Mouse (Mus musculus): ENCODE data around the gene Alkbh1.

- TF ChIP-seq CTCF (conservative IDR thresholded peaks at IDR 0.05; ENCODE audit: low read length) (no peak), POU5F1 (IDR thresholded peaks at IDR 0.05; ENCODE audit: borderline replicate concordance, low read length) (no peak)
Measured at GRCm38 (mm10) chr12:87419974-87420485, 23.8 kb downstream of the Alkbh1 start.
